Mouse (Mus musculus): ENCODE data around the gene Emilin3. TPM values are rescaled to one million over a fixed set of nuclear protein-coding genes. Genes with fewer than 3 reads are reported as not detected.

Gene Emilin3
- polyA plus RNA-seq, 1 experiment from 2014 or later, result 2.2 TPM

- H3K4me3 ChIP-seq (ENCODE audit: low read depth, low read length), result no peak overlapping the region
- WGBS, result 83% methylated on average over 9 of the region's 9 CpGs
- H3K36me3 ChIP-seq (ENCODE audit: control insufficient read depth, insufficient read depth, low read length), result no peaks in the 10 kb centered on the region
- H3K9me3 ChIP-seq (ENCODE audit: control insufficient read depth, low read length), result no peaks in the 10 kb centered on the region
- H3K27me3 ChIP-seq (ENCODE audit: control insufficient read depth, insufficient read depth, low read length), result no peaks in the 10 kb centered on the region
- no peak overlapping the region for H3K27ac ChIP-seq (ENCODE audit: low read depth, low read length)
- DNase-seq (ENCODE audit: low spot score), result no peak
- H3K4me1 ChIP-seq (replicated peaks; ENCODE audit: control insufficient read depth, insufficient read depth, low read length), result no peaks in the 10 kb centered on the region
- ATAC-seq (replicated peaks; ENCODE audit: low FRiP score), result no peak
- no peak overlapping the region for H3K9ac ChIP-seq (ENCODE audit: low read length)
- H3K4me2 ChIP-seq (ENCODE audit: low read depth, low read length, severe bottlenecking), result no peak overlapping the region
Measured at GRCm38 (mm10) chr2:160925203-160925602, 13.1 kb upstream of the Emilin3 start.

- no peak for ATAC-seq (replicated peaks; ENCODE audit: low FRiP score)
- H3K27ac ChIP-seq (ENCODE audit: low read depth, low read length), result no peak overlapping the region
- no peak overlapping the region for H3K4me3 ChIP-seq (ENCODE audit: low read depth, low read length)
- H3K4me1 ChIP-seq (replicated peaks; ENCODE audit: control insufficient read depth, insufficient read depth, low read length), result peaks cover 2% of the 10 kb centered on the region; the same call in 1 of the 2 replicates
- no peak for DNase-seq (ENCODE audit: low spot score)
- H3K27me3 ChIP-seq (ENCODE audit: control insufficient read depth, insufficient read depth, low read length), result no peaks in the 10 kb centered on the region
- no peak overlapping the region for H3K9ac ChIP-seq (ENCODE audit: low read length)
- H3K9me3 ChIP-seq (ENCODE audit: control insufficient read depth, low read length), result no peaks in the 10 kb centered on the region
- WGBS, result 73% methylated on average over 7 of the region's 7 CpGs
- H3K4me2 ChIP-seq (ENCODE audit: low read depth, low read length, severe bottlenecking), result no peak overlapping the region
- no peaks in the 10 kb centered on the region for H3K36me3 ChIP-seq (ENCODE audit: control insufficient read depth, insufficient read depth, low read length)
Measured at GRCm38 (mm10) chr2:160921285-160921684, 9.2 kb upstream of the Emilin3 start.

- Histone ChIP-seq H3K4me1 (replicated peaks; ENCODE audit: control insufficient read depth, insufficient read depth, low read length) (peaks cover 2% of the 10 kb centered on the region; the same call in 1 of the 2 replicates), H3K9me3 (ENCODE audit: control insufficient read depth, low read length) (no peaks in the 10 kb centered on the region), H3K9ac (ENCODE audit: low read length) (no peak overlapping the region), H3K27ac (ENCODE audit: low read depth, low read length) (no peak overlapping the region), H3K4me3 (ENCODE audit: low read depth, low read length) (no peak overlapping the region), H3K4me2 (ENCODE audit: low read depth, low read length, severe bottlenecking) (no peak overlapping the region), H3K36me3 (ENCODE audit: control insufficient read depth, insufficient read depth, low read length) (no peaks in the 10 kb centered on the region), H3K27me3 (ENCODE audit: control insufficient read depth, insufficient read depth, low read length) (no peaks in the 10 kb centered on the region)
- ATAC-seq (replicated peaks; ENCODE audit: low FRiP score) (peak; percentile 45; the same call in 1 of the 2 replicates), DNase-seq (ENCODE audit: low spot score) (no peak)
- 70% methylated on average over 2 of the region's 2 CpGs for WGBS
Measured at GRCm38 (mm10) chr2:160918930-160919215, 6.7 kb upstream of the Emilin3 start.

- Histone ChIP-seq H3K27me3 (ENCODE audit: control insufficient read depth, insufficient read depth, low read length) (no peaks in the 10 kb centered on the region; the same call in 1 of the 2 replicates), H3K4me3 (ENCODE audit: low read depth, low read length) (no peak overlapping the region), H3K4me2 (ENCODE audit: low read depth, low read length, severe bottlenecking) (no peak overlapping the region), H3K4me1 (replicated peaks; ENCODE audit: control insufficient read depth, insufficient read depth, low read length) (peaks cover 2% of the 10 kb centered on the region; the same call in 1 of the 2 replicates), H3K9ac (ENCODE audit: low read length) (no peak overlapping the region), H3K27ac (ENCODE audit: low read depth, low read length) (0 out of 2 replicates have a peak overlapping the region, but pooled peaks have one; percentile 6), H3K9me3 (ENCODE audit: control insufficient read depth, low read length) (no peaks in the 10 kb centered on the region), H3K36me3 (ENCODE audit: control insufficient read depth, insufficient read depth, low read length) (no peaks in the 10 kb centered on the region)
- ATAC-seq (replicated peaks; ENCODE audit: low FRiP score) (peak; percentile 53), DNase-seq (ENCODE audit: low spot score) (no peak)
- 39% methylated on average over 8 of the region's 8 CpGs for WGBS
Measured at GRCm38 (mm10) chr2:160918154-160918929, 6.2 kb upstream of the Emilin3 start.

DNA sequence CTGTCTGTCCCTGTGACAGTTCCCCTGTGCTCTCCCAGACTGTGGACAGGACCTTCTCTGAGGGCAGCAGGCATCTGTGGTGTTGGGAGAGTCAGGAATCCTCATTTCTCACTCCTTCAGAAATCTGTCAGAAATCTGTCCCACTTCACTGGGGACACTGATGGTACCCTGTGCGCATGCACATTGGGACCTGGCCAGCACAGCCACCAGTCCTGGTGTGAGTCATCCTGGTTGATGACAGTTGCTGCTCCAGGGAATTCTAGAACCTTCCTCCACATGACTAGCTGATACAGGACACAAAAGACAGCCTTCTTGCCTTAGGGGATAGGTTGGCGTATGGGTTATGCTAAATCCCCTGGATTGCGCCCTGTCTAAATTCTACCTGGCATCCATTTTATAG, 5.2 kb upstream of the Emilin3 start:
- no peak overlapping the region for H3K4me2 ChIP-seq (ENCODE audit: low read depth, low read length, severe bottlenecking)
- no peak for ATAC-seq (replicated peaks; ENCODE audit: low FRiP score)

DNA sequence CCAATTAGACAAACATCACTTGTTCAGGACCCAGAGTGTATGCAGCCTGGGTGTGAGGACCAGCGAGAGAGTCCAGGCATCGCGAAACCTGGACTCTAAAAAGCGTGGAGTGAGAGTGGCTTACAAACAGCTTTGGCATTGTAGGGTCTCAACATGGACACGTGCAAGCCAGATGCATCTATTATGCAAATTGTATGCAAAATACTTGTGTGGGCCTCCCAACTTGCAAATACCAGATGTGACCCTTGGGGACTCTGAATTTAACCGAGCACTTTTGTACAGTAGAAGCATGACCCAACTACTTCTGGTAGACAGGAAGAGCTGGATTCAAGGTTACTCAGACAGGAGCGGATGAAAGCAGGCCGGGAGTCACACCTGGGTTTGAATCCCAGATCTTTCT, 4.6 kb upstream of the Emilin3 start:
- Histone ChIP-seq H3K9me3 (ENCODE audit: control insufficient read depth, low read length) (no peaks in the 10 kb centered on the region), H3K4me2 (ENCODE audit: low read depth, low read length, severe bottlenecking) (no peak overlapping the region), H3K4me3 (ENCODE audit: low read depth, low read length) (no peak overlapping the region), H3K36me3 (ENCODE audit: control insufficient read depth, insufficient read depth, low read length) (no peaks in the 10 kb centered on the region), H3K9ac (ENCODE audit: low read length) (no peak overlapping the region), H3K27ac (ENCODE audit: low read depth, low read length) (no peak overlapping the region), H3K27me3 (ENCODE audit: control insufficient read depth, insufficient read depth, low read length) (peaks cover 15% of the 10 kb centered on the region), H3K4me1 (replicated peaks; ENCODE audit: control insufficient read depth, insufficient read depth, low read length) (peaks cover 10% of the 10 kb centered on the region)
- DNase-seq (ENCODE audit: low spot score) (no peak), ATAC-seq (replicated peaks; ENCODE audit: low FRiP score) (no peak)
- 82% methylated on average over 8 of the region's 8 CpGs for whole genome bisulfite sequencing

More for the DNA sequence above, 5.2 kb upstream of the Emilin3 start:
- Histone ChIP-seq H3K4me3 (ENCODE audit: low read depth, low read length) (no peak overlapping the region), H3K9ac (ENCODE audit: low read length) (no peak overlapping the region), H3K27me3 (ENCODE audit: control insufficient read depth, insufficient read depth, low read length) (peaks cover 9% of the 10 kb centered on the region), H3K27ac (ENCODE audit: low read depth, low read length) (no peak overlapping the region), H3K36me3 (ENCODE audit: control insufficient read depth, insufficient read depth, low read length) (no peaks in the 10 kb centered on the region), H3K9me3 (ENCODE audit: control insufficient read depth, low read length) (no peaks in the 10 kb centered on the region), H3K4me1 (replicated peaks; ENCODE audit: control insufficient read depth, insufficient read depth, low read length) (peaks cover 7% of the 10 kb centered on the region)
- DNase-seq (ENCODE audit: low spot score), result no peak
- WGBS, result 89% methylated on average over 3 of the region's 3 CpGs

GRCm38 (mm10) chr2:160915821-160916610, 3.9 kb upstream of the Emilin3 start:
- whole genome bisulfite sequencing, result 82% methylated on average over 13 of the region's 13 CpGs
- H3K4me1 ChIP-seq (replicated peaks; ENCODE audit: control insufficient read depth, insufficient read depth, low read length), result peaks cover 12% of the 10 kb centered on the region
- H3K27me3 ChIP-seq (ENCODE audit: control insufficient read depth, insufficient read depth, low read length), result peaks cover 22% of the 10 kb centered on the region
- H3K4me2 ChIP-seq (ENCODE audit: low read depth, low read length, severe bottlenecking), result no peak overlapping the region
- H3K4me3 ChIP-seq (ENCODE audit: low read depth, low read length), result no peak overlapping the region
- H3K27ac ChIP-seq (ENCODE audit: low read depth, low read length), result no peak overlapping the region
- no peak for DNase-seq (ENCODE audit: low spot score)
- no peak for ATAC-seq (replicated peaks; ENCODE audit: low FRiP score)
- no peaks in the 10 kb centered on the region for H3K36me3 ChIP-seq (ENCODE audit: control insufficient read depth, insufficient read depth, low read length)
- no peak overlapping the region for H3K9ac ChIP-seq (ENCODE audit: low read length)
- H3K9me3 ChIP-seq (ENCODE audit: control insufficient read depth, low read length), result no peaks in the 10 kb centered on the region

GRCm38 (mm10) chr2:160914656-160915055, 2.5 kb upstream of the Emilin3 start:
- H3K9ac ChIP-seq (ENCODE audit: low read length), result no peak overlapping the region
- no peaks in the 10 kb centered on the region for H3K36me3 ChIP-seq (ENCODE audit: control insufficient read depth, insufficient read depth, low read length)
- H3K4me1 ChIP-seq (replicated peaks; ENCODE audit: control insufficient read depth, insufficient read depth, low read length), result peaks cover 12% of the 10 kb centered on the region
- no peaks in the 10 kb centered on the region for H3K9me3 ChIP-seq (ENCODE audit: control insufficient read depth, low read length)
- no peak overlapping the region for H3K4me2 ChIP-seq (ENCODE audit: low read depth, low read length, severe bottlenecking)
- peaks cover 30% of the 10 kb centered on the region for H3K27me3 ChIP-seq (ENCODE audit: control insufficient read depth, insufficient read depth, low read length)
- DNase-seq (ENCODE audit: low spot score), result no peak
- H3K27ac ChIP-seq (ENCODE audit: low read depth, low read length), result no peak overlapping the region
- 84% methylated on average over 9 of the region's 9 CpGs for WGBS
- ATAC-seq (replicated peaks; ENCODE audit: low FRiP score), result no peak
- no peak overlapping the region for H3K4me3 ChIP-seq (ENCODE audit: low read depth, low read length)
